Mouse (Mus musculus) kidney, adult 2 months (tissue): ENCODE data around the gene Scd2. TPM values are rescaled to one million over a fixed set of nuclear protein-coding genes. Genes with fewer than 3 reads are reported as not detected.

Experiments
- DNase-seq: peaks from one replicate; pipeline ENCODE4 v3.0.0; 2021
- H3K27ac ChIP-seq: fragments of 200-500 bp; 2 replicates; pipeline ENCODE4 v1.5.1; 2012; ENCODE audit warnings: low read depth, low read length, control low read depth, inconsistent platforms; ENCODE audit not compliant: insufficient read depth
- H3K27me3 ChIP-seq: fragments of 200-500 bp; replicated peaks from 2 replicates; pipeline ENCODE4 v1.6.1; 2012; ENCODE audit warnings: mild to moderate bottlenecking, moderate library complexity, low read length, inconsistent platforms; ENCODE audit not compliant: control insufficient read depth, insufficient read depth
- H3K36me3 ChIP-seq: fragments of 200-500 bp; 2 replicates; pipeline ENCODE4 v1.6.1; 2012; ENCODE audit warnings: mild to moderate bottlenecking, moderate library complexity, low read length, inconsistent platforms; ENCODE audit not compliant: control insufficient read depth, insufficient read depth
- H3K4me1 ChIP-seq: fragments of 200-500 bp; 2 replicates; pipeline ENCODE4 v1.6.1; 2011; ENCODE audit warnings: low read length; ENCODE audit not compliant: control insufficient read depth, insufficient read depth
- H3K4me3 ChIP-seq: fragments of 200-500 bp; 2 replicates; pipeline ENCODE4 v1.5.1; 2011; ENCODE audit warnings: mild to moderate bottlenecking, low read depth, low read length, control low read depth; ENCODE audit not compliant: insufficient read depth
- CTCF ChIP-seq: fragments of 200-500 bp; conservative IDR thresholded peaks from 2 replicates; pipeline ENCODE4 v1.5.1; 2011; ENCODE audit warnings: low read depth, mild to moderate bottlenecking, control low read depth, low read length, moderate library complexity, mixed read lengths; ENCODE audit not compliant: insufficient read depth, insufficient read length
- POLR2A ChIP-seq: fragments of 200-500 bp; IDR thresholded peaks from one replicate; pipeline ENCODE4 v1.6.1; 2011; ENCODE audit warnings: low read depth, low read length, control low read depth
- WGBS: fragments of 180-500 bp; shearing (Covaris S2); methylation state at CpG from one replicate; pipeline ENCODE4 v1.1.7; 2018; 5-methylcytosine and 5-hydroxymethylcytosine counted together
- polyA plus RNA-seq: library from polyadenylated mRNA; depleted of rRNA; stranded (reverse); fragments of >200 nt; gene quantifications from 2 replicates; pipeline ENCODE4 v1.2.3, GENCODE M21; 2012

The Scd2 gene
- polyA plus RNA-seq, 1 experiment, result 61.3 TPM

DNA sequence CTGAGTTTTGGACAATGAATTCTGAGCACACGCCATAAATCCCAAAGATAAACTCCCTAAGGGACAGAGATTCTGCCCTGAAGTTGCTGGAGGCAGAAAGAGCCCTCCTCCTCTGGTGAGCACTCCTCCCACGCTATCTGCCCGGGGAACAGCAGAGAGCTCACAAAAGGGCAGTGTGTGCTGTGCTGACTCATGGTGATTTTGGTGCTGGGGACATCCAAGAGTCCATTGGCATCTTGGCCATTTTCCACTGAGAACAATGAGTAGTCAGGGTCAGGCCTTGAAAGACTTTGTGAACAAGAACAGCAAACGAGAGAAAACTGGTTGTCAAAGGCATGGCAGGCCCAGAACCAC, 18.5 kb downstream of the Scd2 start:
- peak; percentile 68 for DNase-seq
- H3K36me3 ChIP-seq, result no peaks in the 10 kb centered on the region
- 29% methylated on average over 4 of the region's 4 CpGs for WGBS
- peaks cover 4% of the 10 kb centered on the region for H3K4me1 ChIP-seq
- no peaks in the 10 kb centered on the region for H3K27me3 ChIP-seq
- H3K4me3 ChIP-seq, result no peak overlapping the region
- no peak for TF ChIP-seq POLR2A
- TF ChIP-seq CTCF, result no peak
- no peak overlapping the region for H3K27ac ChIP-seq

DNA sequence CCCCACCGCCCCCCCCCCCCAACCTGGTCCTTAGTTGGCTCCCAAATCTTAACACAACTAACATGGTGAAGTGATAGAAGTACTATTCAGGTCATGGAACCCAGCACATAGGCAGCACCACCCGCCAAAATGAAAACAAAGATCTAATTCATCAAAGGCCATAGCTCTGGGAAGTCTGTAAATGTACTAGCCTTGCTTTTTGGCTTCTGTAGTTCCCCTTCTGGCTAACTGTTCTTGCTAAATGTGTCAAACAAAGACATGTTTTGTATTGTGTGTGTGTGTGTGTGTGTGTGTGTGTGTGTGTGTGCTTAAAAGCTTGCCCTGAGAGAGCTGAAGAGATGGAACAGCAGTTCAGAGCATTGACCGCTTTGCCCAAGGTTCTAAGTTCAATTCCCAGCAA, 19.6 kb downstream of the Scd2 start:
- DNase-seq, result no peak
- WGBS, result 87% methylated on average over 3 of the region's 3 CpGs
- H3K4me3 ChIP-seq, result no peak overlapping the region
- TF ChIP-seq CTCF (no peak), POLR2A (no peak)
- H3K27ac ChIP-seq, result no peak overlapping the region
- H3K27me3 ChIP-seq, result no peaks in the 10 kb centered on the region
- H3K36me3 ChIP-seq, result no peaks in the 10 kb centered on the region
- H3K4me1 ChIP-seq, result peaks cover 4% of the 10 kb centered on the region

DNA sequence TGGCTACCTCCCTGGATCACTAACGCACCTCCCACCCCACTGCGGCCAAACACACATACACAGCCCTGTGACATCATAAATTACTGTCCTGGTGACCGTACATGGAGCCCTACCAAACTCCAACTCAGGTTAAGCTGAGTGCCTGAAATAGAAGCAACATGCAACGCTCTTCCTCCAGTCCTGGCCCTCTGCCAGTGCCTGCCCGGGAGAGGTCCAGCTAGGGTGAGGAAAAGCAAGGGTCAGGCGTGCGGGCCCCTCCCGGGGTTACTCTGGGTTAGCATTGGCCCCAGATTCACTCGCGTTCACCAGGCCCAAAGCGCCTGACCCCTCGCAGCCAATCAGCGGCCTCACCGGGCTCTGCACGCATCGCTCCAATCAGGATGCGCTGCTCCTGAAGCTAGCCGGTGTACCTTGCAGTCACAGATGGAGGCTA, 20.9 kb downstream of the Scd2 start:
- H3K4me3 ChIP-seq, result peak overlapping the region; percentile 51
- no peaks in the 10 kb centered on the region for H3K36me3 ChIP-seq
- H3K27ac ChIP-seq, result peak overlapping the region; percentile 43
- peak; percentile 97 for DNase-seq
- TF ChIP-seq CTCF (no peak), POLR2A (no peak)
- no peaks in the 10 kb centered on the region for H3K27me3 ChIP-seq
- WGBS, result 2% methylated on average over 18 of the region's 18 CpGs
- H3K4me1 ChIP-seq, result peaks cover 4% of the 10 kb centered on the region

DNA sequence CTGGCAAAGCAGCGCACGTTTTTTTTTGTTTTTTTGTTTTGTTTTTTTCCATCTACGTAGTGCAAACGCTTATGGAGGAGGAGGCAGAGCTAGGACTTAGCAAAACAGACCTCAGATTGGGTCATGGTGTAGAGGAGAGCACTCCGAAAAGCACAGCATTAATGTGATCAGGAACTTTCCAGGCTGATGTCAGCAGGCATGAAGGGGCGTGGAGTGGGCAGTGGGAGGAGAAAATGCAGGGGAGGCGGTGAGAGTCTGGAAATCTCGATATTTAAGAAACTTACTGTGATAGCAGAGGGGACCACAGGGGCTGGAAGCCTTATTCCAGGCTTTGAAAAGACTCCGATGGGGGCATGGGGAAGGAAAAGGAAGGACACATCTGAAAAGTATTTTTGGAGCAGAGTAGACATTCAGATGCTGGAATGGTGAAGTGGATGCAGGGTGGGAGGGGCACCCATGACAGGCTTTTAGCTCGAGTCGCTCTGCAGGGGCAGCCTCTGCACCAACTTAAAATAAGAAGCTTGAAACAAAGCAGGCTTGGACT, 21.5 kb downstream of the Scd2 start:
- H3K36me3 ChIP-seq, result no peaks in the 10 kb centered on the region
- H3K4me1 ChIP-seq, result peaks cover 4% of the 10 kb centered on the region
- peak overlapping the region; percentile 72 for H3K27ac ChIP-seq
- TF ChIP-seq POLR2A (no peak), CTCF (no peak)
- DNase-seq, result peak; percentile 72
- under 1% methylated on average over 11 of the region's 11 CpGs for WGBS
- H3K27me3 ChIP-seq, result no peaks in the 10 kb centered on the region
- peak overlapping the region; percentile 51 for H3K4me3 ChIP-seq

DNA sequence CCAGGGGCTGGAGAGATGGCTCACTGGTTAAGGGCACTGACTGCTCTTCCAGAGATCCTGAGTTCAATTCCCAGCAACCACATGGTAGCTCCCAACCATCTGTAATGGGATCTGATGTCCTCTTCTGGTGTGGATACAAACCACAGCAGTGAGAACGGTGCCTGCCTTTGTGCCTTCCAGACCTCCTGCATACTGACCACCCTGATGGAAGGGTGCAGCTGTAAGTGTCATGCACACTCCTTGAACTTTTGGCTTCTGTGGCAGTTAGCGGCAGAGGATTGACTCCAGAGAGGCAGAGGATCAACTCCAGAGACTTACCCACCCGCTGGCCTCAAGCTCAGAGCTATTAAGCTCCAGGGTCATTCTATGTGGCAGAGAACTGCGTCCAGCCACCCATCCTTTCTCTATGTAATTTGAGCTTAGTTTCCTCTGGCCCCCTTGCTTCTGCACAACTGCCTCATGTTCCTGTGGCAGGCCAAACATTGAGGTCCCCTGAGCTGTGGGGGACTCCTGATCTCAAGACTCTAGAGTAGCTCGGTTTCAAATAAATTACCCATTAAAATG, 23.4 kb downstream of the Scd2 start:
- DNase-seq, result no peak
- WGBS, result 69% methylated on average over 5 of the region's 5 CpGs
- TF ChIP-seq POLR2A, result no peak
- no peak for TF ChIP-seq CTCF
- Histone ChIP-seq H3K27me3 (no peaks in the 10 kb centered on the region), H3K36me3 (no peaks in the 10 kb centered on the region), H3K4me3 (no peak overlapping the region), H3K4me1 (peaks cover 4% of the 10 kb centered on the region), H3K27ac (no peak overlapping the region)

DNA sequence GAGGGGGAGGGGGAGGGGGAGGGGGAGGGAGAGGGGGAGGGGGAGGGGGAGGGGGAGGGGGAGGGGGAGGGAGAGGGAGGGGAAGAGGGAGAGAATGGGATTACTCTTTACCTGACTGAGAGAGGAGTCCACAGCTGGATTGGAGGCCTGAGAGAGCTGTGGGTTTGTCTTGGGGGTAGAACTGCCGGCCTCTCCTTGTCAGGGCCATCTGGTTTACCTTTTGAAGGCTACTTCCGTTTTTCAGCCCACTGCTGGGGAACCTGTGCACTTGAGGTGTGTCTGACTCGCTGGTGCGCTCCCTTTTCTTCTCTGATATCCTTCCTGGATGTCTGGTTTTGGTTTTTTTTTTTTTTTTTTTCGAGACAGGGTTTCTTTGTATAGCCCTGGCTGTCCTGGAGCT, 23.9 kb downstream of the Scd2 start:
- DNase-seq, result no peak
- TF ChIP-seq CTCF (no peak), POLR2A (no peak)
- 76% methylated on average over 5 of the region's 5 CpGs for WGBS
- Histone ChIP-seq H3K4me3 (no peak overlapping the region), H3K36me3 (no peaks in the 10 kb centered on the region), H3K4me1 (peaks cover 4% of the 10 kb centered on the region), H3K27me3 (no peaks in the 10 kb centered on the region), H3K27ac (no peak overlapping the region)

DNA sequence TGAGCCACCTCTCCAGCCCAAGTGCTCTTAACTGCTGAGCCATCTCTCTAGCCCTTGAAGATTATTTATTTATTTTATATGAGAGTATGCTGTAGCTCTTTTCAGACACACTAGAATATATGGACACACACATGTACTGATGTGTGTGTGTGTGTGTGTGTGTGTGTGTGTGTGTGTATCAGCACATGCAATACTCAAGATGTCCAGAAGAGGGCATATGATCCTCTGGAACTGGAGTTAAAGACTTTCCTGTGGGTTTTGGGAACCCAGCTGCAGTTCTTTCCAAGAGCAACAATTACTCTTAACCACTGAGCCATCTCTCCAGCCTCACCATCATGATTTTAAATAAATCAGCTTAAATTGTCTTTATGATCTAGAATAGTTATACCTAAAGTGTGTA, 25.1 kb downstream of the Scd2 start:
- no peaks in the 10 kb centered on the region for H3K36me3 ChIP-seq
- H3K27ac ChIP-seq, result no peak overlapping the region
- H3K4me1 ChIP-seq, result peaks cover 4% of the 10 kb centered on the region
- DNase-seq, result no peak
- no peaks in the 10 kb centered on the region for H3K27me3 ChIP-seq
- H3K4me3 ChIP-seq, result no peak overlapping the region
- no peak for TF ChIP-seq POLR2A
- TF ChIP-seq CTCF, result no peak
